Mouse (Mus musculus): ENCODE results near the gene Gm3752. TPM values are rescaled to one million over a fixed set of nuclear protein-coding genes. Genes with fewer than 3 reads are reported as not detected.
"Not testable (repeated sequence)": the region's sequence is repeated elsewhere in the genome, so short reads cannot be mapped to it uniquely, and the experiment has no call there.

Gm3752 gene
- total RNA-seq (2021) = not detected

DNA sequence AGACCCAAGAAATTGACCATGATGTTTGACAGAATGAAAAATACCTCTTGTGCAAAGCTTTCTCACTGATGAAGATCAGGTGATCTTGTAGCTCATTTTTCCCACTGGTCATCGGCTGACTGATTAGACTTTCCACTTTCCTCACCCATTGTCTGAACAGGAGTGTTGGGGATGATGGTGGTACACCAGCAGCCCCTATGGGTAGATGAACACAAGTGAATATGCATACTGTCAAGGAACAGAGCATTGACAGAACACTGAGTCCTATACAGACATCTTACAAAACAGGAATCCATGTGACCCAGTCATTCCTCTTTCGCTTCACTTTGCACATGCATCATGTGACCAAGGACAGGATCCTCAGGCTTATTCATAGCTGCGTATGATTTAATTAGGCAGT lies at the start of gene Gm3752:
TSS of gene Gm3752 (minus strand) at position 101 of the 400 bp plus-strand sequence.
- DNase-seq = not testable (repeated sequence)

DNA sequence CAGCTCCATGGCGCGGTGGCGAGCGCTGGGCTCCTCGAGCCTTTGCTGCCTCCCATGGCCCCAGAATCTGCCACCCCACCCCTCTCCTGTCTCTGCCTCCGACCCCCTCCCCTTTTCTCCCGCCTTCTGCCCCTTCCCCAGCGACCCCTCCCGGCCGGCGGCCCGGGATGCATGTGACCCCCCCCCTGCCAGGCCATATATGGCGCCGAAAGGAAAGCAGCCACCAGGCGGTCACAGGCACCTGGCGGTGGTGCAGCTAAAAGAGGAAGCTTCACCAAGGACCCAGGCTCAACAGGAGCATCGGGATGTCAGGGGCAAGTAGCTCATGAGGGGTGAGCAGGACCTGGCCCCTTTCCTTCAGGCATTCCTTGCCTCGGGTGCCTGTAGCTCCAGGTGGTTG lies 5.2 kb upstream of the Gm3752 start:
- DNase-seq = not testable (repeated sequence)

DNA sequence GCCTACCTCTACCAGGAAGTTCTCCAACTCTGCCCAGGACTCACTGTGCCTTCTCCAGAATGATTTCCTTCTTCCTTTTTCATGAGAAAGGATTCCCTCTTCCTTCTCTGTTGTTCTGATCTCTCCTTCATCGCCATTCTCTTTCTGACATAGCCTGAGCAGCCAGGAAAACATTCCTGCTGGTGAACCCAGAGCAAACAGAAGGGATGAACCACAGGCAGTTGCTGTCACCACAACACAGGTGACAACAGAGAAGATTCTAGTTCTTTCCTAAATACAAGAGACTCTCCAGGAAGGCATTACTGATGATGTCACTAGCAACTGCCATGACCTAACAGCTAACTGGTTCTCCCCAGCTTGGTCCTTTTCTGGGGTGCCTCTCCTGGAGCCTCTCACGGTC lies 32.7 kb downstream of the Gm3752 start, which contains the start of gene Gm3755:
TSS of gene Gm3755 (minus strand) at position 101 of the 400 bp plus-strand sequence.
- DNase-seq = not testable (repeated sequence)

DNA sequence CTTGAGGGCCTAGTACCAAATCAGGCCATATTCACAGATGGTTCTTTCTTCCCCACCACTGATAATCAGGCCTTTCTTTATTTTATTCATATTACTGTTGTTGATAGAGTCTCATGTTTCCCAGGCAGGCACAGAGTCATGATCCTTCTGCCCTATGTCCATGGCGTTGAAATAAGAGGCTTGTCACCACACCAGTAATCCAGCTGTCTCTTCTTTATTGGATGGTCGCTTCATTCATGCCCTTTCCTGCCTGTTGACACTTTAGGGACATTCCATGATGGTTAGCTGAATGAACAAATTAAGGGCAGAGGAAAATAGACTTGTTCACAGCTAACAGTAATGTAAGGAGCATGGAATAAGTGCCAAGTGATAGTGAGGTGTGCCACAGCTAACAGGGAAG lies 61.1 kb downstream of the Gm3752 start:
- DNase-seq = not testable (repeated sequence)

Other genes starting within 250 kb of the Gm3752 start
- gene Gm3727, start 219.0 kb downstream of the Gm3752 start, total RNA-seq (2021) = not detected
- 1 to 10 TPM in 1 of 2 experiments, under 1 TPM in 1; 0.30 to 1.2 TPM for gene Gm3739, start 168.7 kb downstream of the Gm3752 start, total RNA-seq (2021)
- gene Gm5797, start 151.4 kb downstream of the Gm3752 start, total RNA-seq (2021) = not detected
- not detected for gene Gm8374, start 118.6 kb downstream of the Gm3752 start, total RNA-seq (2021)
- gene Gm3755, start 32.8 kb downstream of the Gm3752 start, total RNA-seq (2021) = not detected
- 1 to 10 TPM; 8.8 to 9.8 TPM for gene Gm3558, start 84.8 kb upstream of the Gm3752 start, total RNA-seq (2021)
- gene Gm10338, start 111.8 kb upstream of the Gm3752 start, total RNA-seq (2021) = not detected
- not detected for gene Gm10128, start 160.2 kb upstream of the Gm3752 start, total RNA-seq (2021)

Data from layer of hippocampus, postnatal 36 days (tissue).